Mouse (Mus musculus): ENCODE data around the gene Xntrpc.
A peak's percentile ranks its signal among the peaks of the same experiment; 100 is the strongest.

Gene Xntrpc

GRCm38 (mm10) chr7:102081784-102082183, 16.3 kb downstream of the Xntrpc start:
- DNase-seq (ENCODE audit: low read depth, low spot score): no peak

- DNase-seq (ENCODE audit: low read depth, low spot score): no peak
Measured at GRCm38 (mm10) chr7:102082816-102083215, 17.3 kb downstream of the Xntrpc start, which contains the start of gene Trpc2. Gene Trpc2 (plus strand): TSS chr7:102083116.

- DNase-seq (ENCODE audit: low read depth, low spot score): no peak
Measured at GRCm38 (mm10) chr7:102084041-102084696, 18.7 kb downstream of the Xntrpc start.

GRCm38 (mm10) chr7:102087336-102087735, 21.8 kb downstream of the Xntrpc start:
- DNase-seq (ENCODE audit: low read depth, low spot score): no peak

GRCm38 (mm10) chr7:102099760-102100661, 34.5 kb downstream of the Xntrpc start:
- DNase-seq (ENCODE audit: low read depth, low spot score): peak; percentile 71

- no peak for DNase-seq (ENCODE audit: low read depth, low spot score)
Measured at GRCm38 (mm10) chr7:102100868-102101267, 35.4 kb downstream of the Xntrpc start.

- no peak for DNase-seq (ENCODE audit: low read depth, low spot score)
Measured at GRCm38 (mm10) chr7:102101487-102101886, 36.0 kb downstream of the Xntrpc start, which contains the start of gene Art1. Gene Art1 (plus strand): TSS chr7:102101743.

- no peak for DNase-seq (ENCODE audit: low read depth, low spot score)
Measured at GRCm38 (mm10) chr7:102102241-102102640, 36.7 kb downstream of the Xntrpc start.

GRCm38 (mm10) chr7:102102696-102103095, 37.2 kb downstream of the Xntrpc start:
- no peak for DNase-seq (ENCODE audit: low read depth, low spot score)

GRCm38 (mm10) chr7:102103555-102103954, 38.0 kb downstream of the Xntrpc start:
- no peak for DNase-seq (ENCODE audit: low read depth, low spot score)

- no peak for DNase-seq (ENCODE audit: low read depth, low spot score)
Measured at GRCm38 (mm10) chr7:102104126-102104525, 38.6 kb downstream of the Xntrpc start.

- DNase-seq (ENCODE audit: low read depth, low spot score): peak; percentile 18
Measured at GRCm38 (mm10) chr7:102106700-102107141, 41.2 kb downstream of the Xntrpc start.

- no peak for DNase-seq (ENCODE audit: low read depth, low spot score)
Measured at GRCm38 (mm10) chr7:102108206-102108605, 42.7 kb downstream of the Xntrpc start.

GRCm38 (mm10) chr7:102109171-102109570, 43.7 kb downstream of the Xntrpc start, which contains the start of gene Art5:
Gene Art5 (minus strand): TSS chr7:102109489.
- DNase-seq (ENCODE audit: low read depth, low spot score): no peak

GRCm38 (mm10) chr7:102109746-102110145, 44.2 kb downstream of the Xntrpc start:
- DNase-seq (ENCODE audit: low read depth, low spot score): no peak

- DNase-seq (ENCODE audit: low read depth, low spot score): no peak
Measured at GRCm38 (mm10) chr7:102113151-102113729, 47.7 kb downstream of the Xntrpc start.

GRCm38 (mm10) chr7:102116579-102117331, 51.2 kb downstream of the Xntrpc start, which contains the start of gene Chrna10:
Gene Chrna10 (minus strand): TSS chr7:102116828.
- DNase-seq (ENCODE audit: low read depth, low spot score): no peak

- no peak for DNase-seq (ENCODE audit: low read depth, low spot score)
Measured at GRCm38 (mm10) chr7:102117382-102117781, 51.9 kb downstream of the Xntrpc start.

GRCm38 (mm10) chr7:102120326-102120725, 54.8 kb downstream of the Xntrpc start:
- no peak for DNase-seq (ENCODE audit: low read depth, low spot score)

GRCm38 (mm10) chr7:102132395-102132794, 66.9 kb downstream of the Xntrpc start:
- DNase-seq (ENCODE audit: low read depth, low spot score): no peak

- peak; percentile 28 for DNase-seq (ENCODE audit: low read depth, low spot score)
Measured at GRCm38 (mm10) chr7:102137464-102137863, 72.0 kb downstream of the Xntrpc start.
